Mouse (Mus musculus): ENCODE measurements around the gene Plekha6. TPM values are rescaled to one million over a fixed set of nuclear protein-coding genes. Genes with fewer than 3 reads are reported as not detected.

Plekha6 gene
- polyA plus RNA-seq, 1 experiment from 2014 or later: 22.2 TPM

- no peak for ATAC-seq (ENCODE audit: low FRiP score)
- Histone ChIP-seq H3K4me2 (replicated peaks) (no peak overlapping the region), H3K9me3 (ENCODE audit: control insufficient read depth, low read length) (no peaks in the 10 kb centered on the region), H3K9ac (no peak overlapping the region), H3K36me3 (replicated peaks; ENCODE audit: control insufficient read depth, insufficient read depth) (no peaks in the 10 kb centered on the region), H3K27me3 (ENCODE audit: control insufficient read depth, insufficient read depth, low read length) (no peaks in the 10 kb centered on the region), H3K4me3 (replicated peaks; ENCODE audit: low read length) (no peak overlapping the region), H3K4me1 (replicated peaks; ENCODE audit: control insufficient read depth, insufficient read depth, low read length) (peaks cover 38% of the 10 kb centered on the region), H3K27ac (0 out of 2 replicates have a peak overlapping the region, but pooled peaks have one; percentile 75)
- 73% methylated on average over 3 of the region's 3 CpGs for WGBS
- DNase-seq (ENCODE audit: low spot score): no peak
Observed at GRCm38 (mm10) chr1:133215360-133215700, 51.3 kb downstream of the Plekha6 start.

GRCm38 (mm10) chr1:133215753-133216152, 51.7 kb downstream of the Plekha6 start:
- Histone ChIP-seq H3K4me1 (replicated peaks; ENCODE audit: control insufficient read depth, insufficient read depth, low read length) (peaks cover 34% of the 10 kb centered on the region), H3K4me3 (replicated peaks; ENCODE audit: low read length) (no peak overlapping the region), H3K9ac (0 out of 2 replicates have a peak overlapping the region, but pooled peaks have one; percentile 26), H3K4me2 (replicated peaks) (no peak overlapping the region), H3K9me3 (ENCODE audit: control insufficient read depth, low read length) (no peaks in the 10 kb centered on the region), H3K36me3 (replicated peaks; ENCODE audit: control insufficient read depth, insufficient read depth) (no peaks in the 10 kb centered on the region), H3K27me3 (ENCODE audit: control insufficient read depth, insufficient read depth, low read length) (no peaks in the 10 kb centered on the region), H3K27ac (peak overlapping the region; percentile 75)
- WGBS: 68% methylated on average over 10 of the region's 10 CpGs
- DNase-seq (ENCODE audit: low spot score) (no peak), ATAC-seq (ENCODE audit: low FRiP score) (no peak)

- DNase-seq (ENCODE audit: low spot score) (no peak), ATAC-seq (ENCODE audit: low FRiP score) (peak; percentile 55; the same call in 1 of the 2 replicates)
- Histone ChIP-seq H3K4me3 (replicated peaks; ENCODE audit: low read length) (no peak overlapping the region), H3K4me1 (replicated peaks; ENCODE audit: control insufficient read depth, insufficient read depth, low read length) (peaks cover 31% of the 10 kb centered on the region), H3K36me3 (replicated peaks; ENCODE audit: control insufficient read depth, insufficient read depth) (no peaks in the 10 kb centered on the region), H3K4me2 (replicated peaks) (no peak overlapping the region), H3K27me3 (ENCODE audit: control insufficient read depth, insufficient read depth, low read length) (no peaks in the 10 kb centered on the region), H3K27ac (peak overlapping the region; percentile 75), H3K9ac (no peak overlapping the region), H3K9me3 (ENCODE audit: control insufficient read depth, low read length) (no peaks in the 10 kb centered on the region)
- WGBS: 23% methylated on average over 5 of the region's 5 CpGs
Observed at GRCm38 (mm10) chr1:133217031-133217430, 53.0 kb downstream of the Plekha6 start.

- no peak for DNase-seq (ENCODE audit: low spot score)
- Histone ChIP-seq H3K9me3 (ENCODE audit: control insufficient read depth, low read length) (no peaks in the 10 kb centered on the region), H3K9ac (no peak overlapping the region), H3K27ac (no peak overlapping the region), H3K4me1 (replicated peaks; ENCODE audit: control insufficient read depth, insufficient read depth, low read length) (peaks cover 40% of the 10 kb centered on the region), H3K4me3 (replicated peaks; ENCODE audit: low read length) (no peak overlapping the region), H3K36me3 (replicated peaks; ENCODE audit: control insufficient read depth, insufficient read depth) (no peaks in the 10 kb centered on the region), H3K27me3 (ENCODE audit: control insufficient read depth, insufficient read depth, low read length) (no peaks in the 10 kb centered on the region), H3K4me2 (replicated peaks) (no peak overlapping the region)
- 67% methylated on average over 1 of the region's 1 CpGs for whole genome bisulfite sequencing
- no peak for ATAC-seq (ENCODE audit: low FRiP score)
Observed at GRCm38 (mm10) chr1:133219106-133219505, 55.1 kb downstream of the Plekha6 start.

GRCm38 (mm10) chr1:133221459-133221858, 57.4 kb downstream of the Plekha6 start:
- no peak overlapping the region for H3K4me3 ChIP-seq (replicated peaks; ENCODE audit: low read length)
- H3K9ac ChIP-seq: no peak overlapping the region
- 79% methylated on average over 3 of the region's 3 CpGs for WGBS
- no peak overlapping the region for H3K27ac ChIP-seq
- H3K9me3 ChIP-seq (ENCODE audit: control insufficient read depth, low read length): no peaks in the 10 kb centered on the region
- DNase-seq (ENCODE audit: low spot score): no peak
- H3K4me1 ChIP-seq (replicated peaks; ENCODE audit: control insufficient read depth, insufficient read depth, low read length): peaks cover 34% of the 10 kb centered on the region
- H3K36me3 ChIP-seq (replicated peaks; ENCODE audit: control insufficient read depth, insufficient read depth): no peaks in the 10 kb centered on the region
- no peak overlapping the region for H3K4me2 ChIP-seq (replicated peaks)
- ATAC-seq (ENCODE audit: low FRiP score): no peak
- H3K27me3 ChIP-seq (ENCODE audit: control insufficient read depth, insufficient read depth, low read length): no peaks in the 10 kb centered on the region

GRCm38 (mm10) chr1:133222445-133222995, 58.5 kb downstream of the Plekha6 start:
- ATAC-seq (ENCODE audit: low FRiP score) (no peak), DNase-seq (ENCODE audit: low spot score) (no peak)
- no peak overlapping the region for H3K9ac ChIP-seq
- H3K4me2 ChIP-seq (replicated peaks): no peak overlapping the region
- H3K4me1 ChIP-seq (replicated peaks; ENCODE audit: control insufficient read depth, insufficient read depth, low read length): peaks cover 34% of the 10 kb centered on the region
- H3K9me3 ChIP-seq (ENCODE audit: control insufficient read depth, low read length): no peaks in the 10 kb centered on the region
- H3K4me3 ChIP-seq (replicated peaks; ENCODE audit: low read length): no peak overlapping the region
- WGBS: 29% methylated on average over 6 of the region's 6 CpGs
- peak overlapping the region; percentile 45; the same call in 1 of the 2 replicates for H3K27ac ChIP-seq
- no peaks in the 10 kb centered on the region for H3K27me3 ChIP-seq (ENCODE audit: control insufficient read depth, insufficient read depth, low read length)
- H3K36me3 ChIP-seq (replicated peaks; ENCODE audit: control insufficient read depth, insufficient read depth): no peaks in the 10 kb centered on the region

- H3K4me1 ChIP-seq (replicated peaks; ENCODE audit: control insufficient read depth, insufficient read depth, low read length): peaks cover 41% of the 10 kb centered on the region
- ATAC-seq (ENCODE audit: low FRiP score): no peak
Observed at GRCm38 (mm10) chr1:133224674-133225073, 60.7 kb downstream of the Plekha6 start.

GRCm38 (mm10) chr1:133225137-133225536, 61.1 kb downstream of the Plekha6 start:
- no peak overlapping the region for H3K4me2 ChIP-seq (replicated peaks)
- 69% methylated on average over 3 of the region's 3 CpGs for WGBS
- DNase-seq (ENCODE audit: low spot score): no peak
- no peaks in the 10 kb centered on the region for H3K36me3 ChIP-seq (replicated peaks; ENCODE audit: control insufficient read depth, insufficient read depth)
- ATAC-seq (ENCODE audit: low FRiP score): no peak
- H3K9me3 ChIP-seq (ENCODE audit: control insufficient read depth, low read length): no peaks in the 10 kb centered on the region
- no peak overlapping the region for H3K4me3 ChIP-seq (replicated peaks; ENCODE audit: low read length)
- H3K27ac ChIP-seq: no peak overlapping the region
- peaks cover 41% of the 10 kb centered on the region for H3K4me1 ChIP-seq (replicated peaks; ENCODE audit: control insufficient read depth, insufficient read depth, low read length)
- H3K27me3 ChIP-seq (ENCODE audit: control insufficient read depth, insufficient read depth, low read length): no peaks in the 10 kb centered on the region; the same call in 1 of the 2 replicates
- H3K9ac ChIP-seq: no peak overlapping the region

More at GRCm38 (mm10) chr1:133224674-133225073, 60.7 kb downstream of the Plekha6 start:
- H3K27me3 ChIP-seq (ENCODE audit: control insufficient read depth, insufficient read depth, low read length): no peaks in the 10 kb centered on the region; the same call in 1 of the 2 replicates
- H3K9ac ChIP-seq: no peak overlapping the region
- H3K4me2 ChIP-seq (replicated peaks): no peak overlapping the region
- H3K4me3 ChIP-seq (replicated peaks; ENCODE audit: low read length): no peak overlapping the region
- DNase-seq (ENCODE audit: low spot score): no peak
- no peaks in the 10 kb centered on the region for H3K36me3 ChIP-seq (replicated peaks; ENCODE audit: control insufficient read depth, insufficient read depth)
- no peaks in the 10 kb centered on the region for H3K9me3 ChIP-seq (ENCODE audit: control insufficient read depth, low read length)
- H3K27ac ChIP-seq: no peak overlapping the region

- H3K9ac ChIP-seq: no peak overlapping the region
- H3K4me3 ChIP-seq (replicated peaks; ENCODE audit: low read length): no peak overlapping the region
- H3K4me2 ChIP-seq (replicated peaks): no peak overlapping the region
- peaks cover 41% of the 10 kb centered on the region for H3K4me1 ChIP-seq (replicated peaks; ENCODE audit: control insufficient read depth, insufficient read depth, low read length)
- H3K27me3 ChIP-seq (ENCODE audit: control insufficient read depth, insufficient read depth, low read length): no peaks in the 10 kb centered on the region; the same call in 1 of the 2 replicates
- no peaks in the 10 kb centered on the region for H3K36me3 ChIP-seq (replicated peaks; ENCODE audit: control insufficient read depth, insufficient read depth)
- DNase-seq (ENCODE audit: low spot score): no peak
- no peaks in the 10 kb centered on the region for H3K9me3 ChIP-seq (ENCODE audit: control insufficient read depth, low read length)
- no peak overlapping the region for H3K27ac ChIP-seq
- 82% methylated on average over 2 of the region's 2 CpGs for WGBS
- ATAC-seq (ENCODE audit: low FRiP score): no peak
Observed at GRCm38 (mm10) chr1:133225561-133225960, 61.6 kb downstream of the Plekha6 start.

Measured in hindbrain, embryonic 14.5 days (tissue).